Comparison of ENCODE assay signal across 1 mouse cellular context in the genomic region with DNA sequence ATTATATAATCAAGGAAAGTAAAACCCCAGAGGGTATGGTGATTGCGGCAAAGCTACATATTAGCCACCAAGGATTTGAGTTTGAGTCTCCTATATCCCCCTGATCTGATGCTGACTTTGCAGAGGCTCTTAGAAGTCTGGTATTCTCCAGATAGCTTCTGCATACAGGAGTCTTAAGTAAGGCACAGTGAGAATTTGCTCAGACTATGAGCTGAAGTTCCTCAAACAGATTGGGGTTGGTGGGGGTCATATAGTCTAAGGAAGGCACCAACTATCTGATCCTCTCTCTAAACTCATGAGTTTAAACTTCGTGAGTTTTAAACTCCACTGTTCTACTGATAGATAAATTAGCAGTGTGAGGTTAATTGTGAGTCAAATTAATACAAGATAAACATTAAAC.
TF ChIP-seq lines count a peak whose summit lies in the region.

No protein-coding gene starts in this region.

TF ChIP-seq in MEL, 35 proteins besides CTCF, POLR2A, EP300 and RAD21:
- TF ChIP-seq ETS1 (IDR thresholded peaks at IDR 0.05; ENCODE audit: low read depth, low read length) (0 out of 2 replicates have a peak, but pooled peaks have one; percentile 38), MAX (IDR thresholded peaks at IDR 0.05; ENCODE audit: low read length) (no peak), ZKSCAN1 (IDR thresholded peaks at IDR 0.05; ENCODE audit: low read depth, low read length) (no peak), MXI1 (IDR thresholded peaks at IDR 0.05; ENCODE audit: low read depth, low read length) (no peak), E2F4 (IDR thresholded peaks at IDR 0.05; ENCODE audit: borderline replicate concordance, low read depth, low read length) (no peak)
TF ChIP-seq in MEL: peak in this region for 1.
